Mouse (Mus musculus) left cerebral cortex, adult 18-20 months (tissue): ENCODE results near the gene Gm12184. TPM values are rescaled to one million over a fixed set of nuclear protein-coding genes. Genes with fewer than 3 reads are reported as not detected.
"Not testable (repeated sequence)": the region's sequence is repeated elsewhere in the genome, so short reads cannot be mapped to it uniquely, and the experiment has no call there.

Source experiments
- DNase-seq, 2 experiments: peaks; one replicate each; pipeline ENCODE4 v3.0.0; 2021 to 2022; ENCODE audit warnings: low spot score in 2 of 2, mixed read lengths in 1 of 2
- total RNA-seq, 2 experiments: library from RNA; stranded (reverse); gene quantifications; 2 replicates each; pipeline ENCODE4 v1.2.3; 2021

The Gm12184 gene
- total RNA-seq, 2 experiments from 2014 or later: 1.7 to 3.0 TPM

DNA sequence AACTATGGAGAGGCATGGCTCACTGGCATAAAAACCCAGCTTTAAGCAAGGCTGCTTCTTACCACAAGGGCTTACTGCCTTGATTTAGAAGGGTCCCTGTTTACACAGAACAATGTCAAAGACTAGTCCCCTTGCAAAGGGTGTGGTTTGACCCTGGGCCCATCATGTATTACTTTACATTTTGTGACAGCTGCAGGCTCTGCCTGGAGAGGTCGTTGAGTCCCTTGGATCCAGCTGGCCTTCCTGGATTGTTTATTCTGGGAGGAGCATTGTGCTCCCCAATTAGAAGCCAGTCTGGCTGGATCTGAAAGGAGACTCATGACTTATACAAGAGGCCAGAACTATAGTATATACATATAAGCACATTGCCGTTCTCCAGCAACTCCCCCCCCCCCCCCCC, 23.8 kb upstream of the Gm12184 start:
- DNase-seq: no peak

GRCm38 (mm10) chr11:48846881-48847280, 20.4 kb upstream of the Gm12184 start:
- no peak for DNase-seq

DNA sequence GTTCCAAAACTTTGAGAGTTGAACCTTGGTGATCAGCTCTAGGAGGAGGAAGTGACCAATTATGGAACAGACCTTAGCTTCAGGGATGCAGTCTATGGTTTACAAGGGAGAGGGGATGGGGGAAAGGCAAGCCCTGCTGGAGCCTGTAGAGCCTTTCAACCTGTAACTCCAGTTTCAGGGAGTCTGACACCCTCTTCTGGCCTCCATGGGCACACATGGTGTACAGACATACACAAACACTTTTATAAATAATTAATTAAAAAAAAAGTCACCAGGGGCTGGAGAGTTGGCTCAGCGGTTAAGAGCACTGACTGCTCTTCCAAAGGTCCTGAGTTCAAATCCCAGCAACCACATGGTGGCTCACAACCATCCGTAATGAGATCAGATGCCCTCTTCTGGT, 19.9 kb upstream of the Gm12184 start:
- not testable (repeated sequence) for DNase-seq

DNA sequence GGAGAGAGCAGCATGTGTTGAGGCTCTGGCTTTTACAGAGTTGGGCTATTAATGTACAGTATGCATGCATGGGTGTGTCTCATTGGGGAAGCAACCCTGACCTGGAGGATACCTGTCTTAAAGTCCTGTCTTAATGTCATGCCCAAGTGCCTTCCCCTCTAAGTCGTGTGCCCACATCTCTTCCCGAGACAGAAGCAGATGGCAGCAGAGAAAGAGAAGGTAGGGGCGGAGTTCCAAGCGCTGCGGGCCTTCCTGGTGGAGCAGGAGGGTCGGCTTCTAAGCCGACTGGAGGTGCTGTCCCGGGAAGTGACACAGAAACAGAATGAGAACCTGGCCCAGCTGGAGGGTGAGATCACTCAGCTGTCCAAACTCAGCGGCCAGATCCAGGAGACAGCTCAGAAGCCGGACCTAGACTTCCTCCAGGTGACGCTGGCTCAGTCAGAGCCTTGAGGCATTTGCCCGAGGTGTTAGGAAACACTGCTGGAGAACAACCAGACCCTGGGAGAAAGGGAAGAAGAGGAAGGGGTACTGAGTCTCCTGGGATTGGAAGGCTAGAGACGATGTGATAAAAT, 18.9 kb upstream of the Gm12184 start:
- DNase-seq: no peak

DNA sequence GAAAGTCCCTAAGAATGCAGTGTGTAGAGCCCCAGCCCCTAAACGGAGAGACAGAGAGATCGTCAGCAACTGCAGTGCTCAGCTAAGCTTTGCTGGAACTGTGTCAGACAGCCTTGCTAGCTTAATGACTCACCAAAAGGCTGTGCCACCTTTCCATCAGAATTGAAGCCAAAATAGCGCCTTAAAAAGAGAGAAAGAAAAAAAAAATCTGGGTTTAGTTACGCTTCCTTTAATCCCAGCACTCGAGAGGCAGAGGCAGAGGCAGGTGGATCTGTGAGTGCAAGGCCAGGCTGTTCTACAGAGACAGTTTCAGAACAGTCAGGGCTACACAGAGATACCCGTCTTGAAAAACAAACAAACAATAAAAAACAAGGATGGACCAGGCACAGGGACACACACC, 17.9 kb upstream of the Gm12184 start:
- DNase-seq: no peak

GRCm38 (mm10) chr11:48843202-48843601, 16.7 kb upstream of the Gm12184 start:
- no peak for DNase-seq

DNA sequence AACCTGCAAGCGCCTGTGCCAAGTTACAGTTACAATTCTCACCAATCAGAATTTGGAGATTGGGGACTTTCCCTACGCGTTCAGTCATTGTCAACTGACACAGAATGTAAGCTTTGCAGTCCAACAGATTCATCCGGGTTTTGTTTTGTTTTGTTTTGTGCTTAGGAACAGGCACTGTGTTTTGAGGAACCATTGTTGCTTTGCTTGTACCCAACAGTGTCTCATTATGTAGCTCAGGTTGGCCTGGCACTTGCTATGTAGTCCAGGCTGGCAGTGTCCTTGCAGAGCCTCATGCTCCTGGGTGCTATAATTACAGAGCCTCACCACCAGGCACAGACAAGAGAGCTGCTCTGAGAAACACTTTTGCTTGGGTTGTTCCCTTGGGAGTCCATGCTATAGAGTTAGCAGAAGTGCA, 15.9 kb upstream of the Gm12184 start:
- no peak for DNase-seq

- no peak for DNase-seq
These were observed 14.8 kb upstream of the Gm12184 start for GRCm38 (mm10) chr11:48841213-48841612.

DNA sequence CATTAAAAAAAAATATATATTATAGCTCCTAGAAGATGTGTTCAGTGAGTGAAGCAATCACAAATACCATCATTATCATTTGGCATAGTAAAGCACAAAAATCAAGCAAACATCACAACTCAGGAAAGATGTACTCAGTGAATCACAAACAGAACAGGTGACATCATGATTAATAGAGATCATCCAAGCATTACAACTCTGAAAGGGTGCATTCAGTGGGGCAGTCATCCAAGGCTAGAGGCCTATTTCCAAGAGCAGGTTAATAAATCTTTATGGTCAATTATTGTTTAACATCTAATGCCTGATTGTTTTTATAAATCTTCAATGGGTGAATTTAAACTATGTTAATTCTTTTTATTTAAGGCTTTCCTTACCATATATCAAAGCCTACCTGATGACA, 14.3 kb upstream of the Gm12184 start:
- no peak for DNase-seq

DNA sequence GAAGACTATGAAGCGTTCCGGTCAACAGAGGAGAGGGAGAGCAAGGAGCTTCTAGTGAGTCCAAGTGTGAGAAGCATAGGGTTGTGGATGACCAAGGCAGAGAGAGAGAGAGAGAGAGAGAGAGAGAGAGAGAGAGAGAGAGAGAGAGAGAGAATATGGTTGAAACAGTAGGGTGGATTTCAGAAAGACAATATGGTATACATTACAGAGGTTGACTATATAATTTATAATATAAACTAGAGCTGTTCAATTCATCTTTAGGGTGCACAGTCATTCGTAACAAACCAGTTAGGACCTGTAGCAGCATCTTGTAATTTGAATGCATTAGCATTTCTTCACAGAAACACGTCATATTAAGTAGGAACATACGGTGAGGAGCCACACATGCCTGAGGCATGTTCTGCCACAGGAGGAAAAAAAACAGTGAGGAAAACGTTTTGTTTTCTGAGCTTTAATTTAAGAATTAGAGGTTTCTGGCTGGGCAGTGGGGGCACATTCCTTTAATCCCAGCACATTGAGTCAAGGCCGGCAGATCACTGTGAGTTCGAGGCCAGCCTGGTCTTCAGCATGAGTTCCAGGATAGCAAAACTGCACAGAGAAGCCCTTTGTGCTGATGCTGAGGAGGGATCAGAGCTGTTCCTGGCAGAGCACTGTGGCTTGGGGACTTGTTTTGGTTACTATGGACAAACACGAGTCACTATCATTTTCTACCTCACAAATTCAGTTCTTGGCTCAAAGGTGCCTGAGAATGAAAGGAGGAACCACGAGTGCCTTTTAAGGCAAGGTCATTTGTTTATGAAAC, 12.6 kb upstream of the Gm12184 start:
- DNase-seq: no peak

- no peak for DNase-seq
These were observed 11.8 kb upstream of the Gm12184 start for GRCm38 (mm10) chr11:48838181-48838797.

GRCm38 (mm10) chr11:48837310-48838180, 11.1 kb upstream of the Gm12184 start:
- peak; percentile 58 to 67 for DNase-seq

- no peak for DNase-seq
These were observed 10.5 kb upstream of the Gm12184 start for GRCm38 (mm10) chr11:48836990-48837309.

DNA sequence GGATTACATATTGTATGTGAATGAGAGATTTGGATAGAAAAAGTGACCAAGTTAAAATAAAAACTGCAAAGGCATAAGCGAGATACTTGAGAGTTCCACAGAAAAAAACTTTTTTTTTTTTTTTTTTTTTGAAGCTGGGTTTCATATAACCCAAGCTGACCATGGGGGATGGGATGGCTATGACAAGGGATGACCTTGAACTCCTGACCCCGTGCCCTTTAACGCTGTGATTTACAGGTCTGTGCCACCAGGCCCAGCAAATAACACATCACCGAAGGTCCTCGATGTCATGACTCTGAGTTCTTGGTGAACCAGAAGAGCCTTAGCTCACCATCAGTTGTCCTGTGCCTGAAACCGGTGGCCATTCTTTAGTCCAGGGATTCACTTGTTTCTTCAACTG, 9.5 kb upstream of the Gm12184 start:
- DNase-seq: no peak

DNA sequence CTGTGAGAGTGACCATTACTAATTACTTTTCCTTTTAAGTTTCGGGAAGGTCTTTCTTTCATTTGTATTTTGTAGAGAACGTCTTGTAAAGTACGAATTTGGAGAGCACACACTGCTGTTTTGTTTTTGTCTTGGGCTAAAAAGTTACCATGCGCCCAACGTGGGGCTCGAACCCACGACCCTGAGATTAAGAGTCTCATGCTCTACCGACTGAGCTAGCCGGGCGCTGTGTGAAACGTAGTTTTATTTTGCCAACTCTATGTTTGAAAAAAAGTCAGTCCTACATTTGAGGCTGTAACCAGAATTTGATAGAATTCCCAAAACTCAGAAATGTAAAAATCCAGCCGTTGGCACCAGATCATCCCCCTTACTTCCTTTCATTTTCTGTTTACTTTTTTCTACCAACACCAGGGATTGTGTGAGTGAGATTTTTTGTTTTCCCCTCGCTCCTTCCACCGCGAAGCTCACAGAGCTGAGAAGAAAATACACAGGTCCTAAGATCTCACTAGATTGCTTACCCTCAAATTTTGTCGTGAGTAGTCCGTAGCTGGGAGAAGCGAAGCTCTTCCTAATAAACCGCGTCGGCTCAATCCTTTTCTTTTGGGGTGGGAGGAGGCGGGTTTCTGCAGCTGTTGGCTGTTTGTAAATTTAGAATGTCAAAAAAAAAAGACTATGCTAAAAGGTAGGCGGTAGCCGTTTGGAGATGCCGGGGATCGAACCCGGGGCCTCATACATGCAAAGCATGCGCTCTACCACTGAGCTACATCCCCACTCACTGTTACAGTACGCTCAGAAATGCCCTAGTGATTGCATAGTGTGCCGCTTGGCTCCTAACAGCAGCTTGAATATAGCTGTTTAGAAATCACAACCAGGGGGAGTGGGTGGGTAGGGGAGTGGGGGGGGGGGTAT, 7.5 kb upstream of the Gm12184 start:
- peak; percentile 92 to 93 for DNase-seq

DNA sequence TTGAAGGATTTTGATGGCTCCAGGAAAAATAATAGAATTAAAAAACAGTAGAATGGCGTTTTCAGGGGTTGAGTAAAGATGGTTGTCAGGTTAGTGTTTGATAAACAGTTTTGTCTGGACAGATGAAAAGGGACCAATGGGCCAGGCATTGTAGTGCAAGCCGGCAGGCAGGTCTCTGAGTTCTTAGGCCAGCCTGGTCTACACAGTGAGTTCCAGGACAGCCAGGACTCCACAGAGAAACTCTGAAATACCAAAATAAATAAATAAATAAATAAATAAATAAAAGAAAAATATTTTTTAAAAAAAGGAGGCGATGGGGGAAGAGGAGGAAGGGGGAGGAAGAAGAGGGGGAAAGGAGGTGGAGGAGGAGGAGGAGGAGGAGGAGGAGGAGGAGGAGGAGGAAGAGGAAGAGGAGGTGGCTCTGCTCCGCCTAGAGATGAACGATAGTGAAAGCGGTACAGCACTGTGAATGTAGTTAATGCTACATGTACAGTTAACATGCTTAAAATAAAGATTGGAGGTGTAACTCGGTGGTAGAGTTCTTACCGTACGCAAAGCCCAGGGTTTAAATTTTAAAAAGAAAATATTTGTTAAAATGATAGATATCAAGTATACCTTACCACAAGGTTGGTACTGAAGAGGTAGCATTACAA, 6.7 kb upstream of the Gm12184 start:
- DNase-seq: no peak

DNA sequence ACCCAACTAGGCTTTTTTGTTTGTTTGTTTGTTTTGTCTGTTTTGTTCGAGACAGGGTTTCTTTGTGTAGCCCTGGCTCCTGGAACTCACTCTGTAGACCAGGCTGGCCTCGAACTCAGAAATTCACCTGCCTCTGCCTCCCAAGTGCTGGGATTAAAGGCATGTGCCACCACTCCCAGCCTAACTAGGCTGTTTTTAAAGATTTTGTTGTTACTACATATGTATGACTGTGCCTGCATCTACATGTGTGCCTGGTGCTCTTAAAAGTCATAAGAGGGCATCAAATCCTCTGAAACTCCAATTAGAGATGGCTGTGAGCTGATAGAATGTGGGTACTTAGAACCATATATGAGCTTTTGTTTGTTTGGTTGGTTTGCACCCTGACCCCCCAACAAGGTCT, 4.8 kb upstream of the Gm12184 start:
- DNase-seq: no peak

DNA sequence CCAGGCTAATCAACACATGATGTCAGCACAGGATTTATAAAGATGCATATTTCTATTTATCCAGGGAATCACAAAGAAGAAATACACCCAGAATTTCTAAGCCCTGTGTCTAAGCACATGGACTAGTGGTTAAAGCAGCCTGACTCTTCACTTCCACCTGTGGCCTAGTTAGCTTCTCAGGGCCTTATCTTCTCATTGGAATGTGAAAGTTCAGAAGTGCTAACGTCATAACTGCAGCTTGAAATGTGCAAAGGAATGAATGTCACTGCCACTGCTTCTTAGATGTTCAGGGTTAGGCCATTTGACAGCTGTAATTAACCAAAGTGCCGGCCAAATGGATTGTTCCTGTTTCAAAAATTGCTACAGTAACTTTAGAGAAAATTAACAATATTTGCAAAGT, 3.8 kb upstream of the Gm12184 start:
- no peak for DNase-seq

DNA sequence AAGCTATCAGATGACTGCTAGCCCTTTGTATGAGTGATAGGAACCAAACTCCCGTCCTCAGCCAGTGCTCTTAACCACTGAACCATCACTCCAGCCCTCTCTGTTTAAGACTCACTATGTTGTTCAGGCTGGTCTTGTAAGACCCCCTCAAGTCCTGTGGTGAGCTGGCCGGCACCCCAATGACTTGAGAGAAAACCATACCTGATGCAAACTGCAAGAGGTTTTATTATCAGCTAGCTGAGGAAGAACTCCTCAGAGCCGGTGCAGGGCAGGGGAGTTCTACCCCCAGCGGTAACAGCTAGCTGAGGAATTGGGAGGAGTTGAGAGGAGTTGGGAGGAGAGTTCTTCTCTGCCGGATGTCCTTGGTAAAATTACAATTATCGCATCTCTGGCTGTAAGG, 1.5 kb upstream of the Gm12184 start:
- DNase-seq: no peak

- DNase-seq: no peak
These were observed 269 bp upstream of the Gm12184 start for GRCm38 (mm10) chr11:48826752-48827096.
